Mouse (Mus musculus) intestine, embryonic 15.5 days (tissue): Measurements from ENCODE around the gene Efemp1. TPM values are rescaled to one million over a fixed set of nuclear protein-coding genes. Genes with fewer than 3 reads are reported as not detected.
A peak's percentile ranks its signal among the peaks of the same experiment; 100 is the strongest.

ENCODE experiments used
- ATAC-seq: fragments of 200-750 bp; cut with Nextera tagmentation; 2 replicates; pipeline ENCODE4 v1.8.0; 2017; ENCODE audit warnings: moderate TSS enrichment, moderate library complexity
- H3K27ac ChIP-seq: fragments of 300-500 bp; sonication (generic); 2 replicates; pipeline ENCODE4 v1.5.1; 2015; ENCODE audit warnings: mild to moderate bottlenecking, inconsistent platforms
- H3K27me3 ChIP-seq: fragments of 300-500 bp; sonication (generic); replicated peaks from 2 replicates; pipeline ENCODE4 v1.6.1; 2015; ENCODE audit warnings: inconsistent platforms
- H3K36me3 ChIP-seq: fragments of 300-500 bp; sonication (generic); 2 replicates; pipeline ENCODE4 v1.6.1; 2015; ENCODE audit warnings: inconsistent platforms
- H3K4me1 ChIP-seq: fragments of 300-500 bp; sonication (generic); replicated peaks from 2 replicates; pipeline ENCODE4 v1.6.1; 2015; ENCODE audit warnings: inconsistent platforms
- H3K4me2 ChIP-seq: fragments of 300-500 bp; sonication (generic); replicated peaks from 2 replicates; pipeline ENCODE4 v1.6.1; 2015; ENCODE audit warnings: mild to moderate bottlenecking, inconsistent platforms
- H3K4me3 ChIP-seq: fragments of 300-500 bp; sonication (generic); replicated peaks from 2 replicates; pipeline ENCODE4 v1.5.1; 2015; ENCODE audit warnings: inconsistent platforms
- H3K9ac ChIP-seq: fragments of 300-500 bp; sonication (generic); 2 replicates; pipeline ENCODE4 v1.6.1; 2015; ENCODE audit warnings: inconsistent platforms
- H3K9me3 ChIP-seq: fragments of 300-500 bp; sonication (generic); 2 replicates; pipeline ENCODE4 v1.6.1; 2016; ENCODE audit warnings: inconsistent platforms
- WGBS: fragments of 180-500 bp; shearing (Covaris S2); methylation state at CpG from one replicate; pipeline ENCODE4 v1.1.7; 2015; 5-methylcytosine and 5-hydroxymethylcytosine counted together
- polyA plus RNA-seq: library from polyadenylated mRNA; unstranded; fragments of >200 nt; fragmentation: Nextera tagmentation; extraction: Ambion mirVana; gene quantifications from 2 replicates; pipeline ENCODE4 v1.2.1, GENCODE M21; 2015

The Efemp1 gene
- polyA plus RNA-seq: 12.9 and 15.5 TPM in 2 replicates

DNA sequence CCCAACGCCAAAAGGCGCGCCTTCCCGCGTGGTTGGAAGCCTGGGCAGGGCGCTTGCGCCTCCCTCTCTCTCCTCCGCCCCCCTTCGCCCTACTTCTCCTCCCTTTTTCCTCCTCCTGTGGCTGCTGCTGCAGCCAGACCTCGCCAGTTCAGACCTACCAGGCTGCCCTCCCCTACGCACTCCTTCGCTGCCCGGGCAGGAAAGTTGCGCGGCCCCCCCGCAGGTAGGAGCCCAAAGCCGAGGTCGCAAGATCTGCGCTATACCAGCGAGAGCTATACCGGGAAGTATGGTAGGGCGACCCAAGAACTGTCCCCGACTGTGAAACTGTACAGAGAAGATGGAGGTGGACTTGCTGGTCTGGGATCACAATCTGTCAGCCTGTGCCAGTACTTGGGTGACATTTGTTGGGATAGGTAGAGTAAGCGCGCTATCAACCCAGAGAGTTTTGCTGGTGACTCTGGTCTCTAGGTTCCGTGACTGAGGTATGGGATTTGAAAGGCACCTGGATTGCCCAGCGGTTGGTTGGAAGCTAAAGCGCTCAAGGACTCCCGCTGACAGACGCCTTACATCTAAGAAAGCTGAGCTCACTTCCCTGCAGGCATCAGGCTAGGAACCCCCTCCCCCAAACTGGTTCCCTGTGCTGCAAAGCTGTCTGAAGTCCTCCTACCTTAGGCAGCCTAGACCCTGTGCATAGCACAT is at the start of gene Efemp1:
Gene Efemp1, plus strand, starts transcription at position 103 of the 699 bp plus-strand sequence.
- H3K4me2 ChIP-seq: peak within 1 kb of the TSS; percentile 95
- peak within 1 kb of the TSS; percentile 50 for H3K4me3 ChIP-seq
- H3K9ac ChIP-seq: peak within 1 kb of the TSS; percentile 32; the same call in 1 of the 2 replicates
- ATAC-seq: peak; percentile 91
- H3K27me3 ChIP-seq: peaks cover 12% of the 10 kb centered on the region
- WGBS: under 1% methylated on average over 30 of the region's 30 CpGs
- H3K36me3 ChIP-seq: no peaks in the 10 kb centered on the region
- no peaks in the 10 kb centered on the region for H3K9me3 ChIP-seq
- H3K4me1 ChIP-seq: peaks cover 4% of the 10 kb centered on the region; the same call in 1 of the 2 replicates
- no peak within 1 kb of the TSS for H3K27ac ChIP-seq

GRCm38 (mm10) chr11:28808685-28809084 is 44.3 kb upstream of the Efemp1 start:
- no peaks in the 10 kb centered on the region for H3K36me3 ChIP-seq
- no peak for ATAC-seq
- no peak overlapping the region for H3K27ac ChIP-seq
- H3K4me2 ChIP-seq: no peak overlapping the region
- 65% methylated on average over 3 of the region's 3 CpGs for whole genome bisulfite sequencing
- no peaks in the 10 kb centered on the region for H3K27me3 ChIP-seq
- H3K9ac ChIP-seq: no peak overlapping the region
- no peaks in the 10 kb centered on the region for H3K4me1 ChIP-seq
- H3K4me3 ChIP-seq: no peak overlapping the region
- H3K9me3 ChIP-seq: no peaks in the 10 kb centered on the region

DNA sequence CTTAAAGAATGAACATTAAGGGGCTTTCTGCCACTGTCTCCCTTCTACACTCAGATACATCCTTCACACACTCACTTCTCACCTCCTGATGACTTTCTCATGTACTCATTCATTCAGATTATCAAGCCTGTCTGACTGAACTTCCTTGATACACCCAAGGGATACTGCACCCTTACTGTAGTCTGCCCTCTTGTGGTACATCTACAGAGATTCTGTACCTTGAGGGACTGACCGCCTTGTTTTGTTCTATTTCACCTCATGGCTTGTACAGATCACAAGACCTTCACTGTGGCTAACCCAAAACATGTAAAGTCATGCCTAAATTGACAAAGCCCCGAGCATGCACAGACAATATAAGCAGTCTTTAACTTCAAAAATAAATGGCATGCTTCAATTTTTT is 41.1 kb upstream of the Efemp1 start:
- H3K9ac ChIP-seq: no peak overlapping the region
- H3K9me3 ChIP-seq: no peaks in the 10 kb centered on the region
- 77% methylated on average over 2 of the region's 2 CpGs for WGBS
- peak; percentile 58; the same call in 1 of the 2 replicates for ATAC-seq
- no peaks in the 10 kb centered on the region for H3K36me3 ChIP-seq
- no peak overlapping the region for H3K4me2 ChIP-seq
- H3K4me3 ChIP-seq: no peak overlapping the region
- no peaks in the 10 kb centered on the region for H3K27me3 ChIP-seq
- no peak overlapping the region for H3K27ac ChIP-seq
- no peaks in the 10 kb centered on the region for H3K4me1 ChIP-seq

DNA sequence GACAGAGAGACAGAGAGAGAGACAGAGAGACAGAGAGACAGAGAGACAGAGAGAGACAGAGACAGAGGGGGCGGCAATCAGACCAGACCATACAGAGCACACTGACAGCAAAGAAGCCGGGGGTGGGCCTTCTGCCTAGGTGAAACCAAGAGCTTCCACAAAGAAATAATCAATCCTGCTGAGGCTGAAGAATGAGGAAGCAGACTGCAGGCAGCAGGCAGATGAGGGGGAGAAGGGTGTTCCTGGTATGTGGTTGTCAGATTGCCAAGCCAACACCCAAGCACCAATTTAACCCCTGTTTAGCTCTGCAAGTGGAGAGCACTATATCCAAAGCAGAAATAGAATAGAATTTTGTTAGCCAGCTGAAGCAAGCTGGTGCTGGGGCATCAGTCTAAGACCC is 40.4 kb upstream of the Efemp1 start:
- H3K4me2 ChIP-seq: no peak overlapping the region
- no peak overlapping the region for H3K4me3 ChIP-seq
- H3K4me1 ChIP-seq: no peaks in the 10 kb centered on the region
- no peaks in the 10 kb centered on the region for H3K27me3 ChIP-seq
- no peaks in the 10 kb centered on the region for H3K36me3 ChIP-seq
- no peak overlapping the region for H3K9ac ChIP-seq
- peak; percentile 88 for ATAC-seq
- no peaks in the 10 kb centered on the region for H3K9me3 ChIP-seq
- no peak overlapping the region for H3K27ac ChIP-seq
- 23% methylated on average over 2 of the region's 2 CpGs for WGBS

DNA sequence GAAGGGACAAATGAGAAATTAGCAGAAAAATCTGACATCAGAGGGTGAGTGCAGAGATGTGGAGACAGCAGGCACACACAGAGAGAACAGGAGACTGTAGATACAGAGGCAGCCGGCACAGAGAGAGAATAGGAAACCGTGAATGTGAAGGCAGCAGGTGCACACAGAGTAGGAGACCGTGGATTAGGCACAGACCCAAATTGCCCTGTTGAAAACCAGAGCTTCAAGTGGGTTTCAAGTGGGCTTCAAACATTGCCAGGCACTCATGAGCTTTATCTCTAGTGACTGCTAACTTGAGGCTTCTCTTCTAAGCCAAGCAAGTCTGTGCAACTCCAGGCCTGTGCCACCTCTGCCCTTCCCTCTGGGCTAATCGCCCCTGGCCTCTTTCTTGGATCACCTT is 35.6 kb upstream of the Efemp1 start:
- Histone ChIP-seq H3K4me1 (no peaks in the 10 kb centered on the region), H3K9me3 (no peaks in the 10 kb centered on the region), H3K27ac (no peak overlapping the region), H3K36me3 (no peaks in the 10 kb centered on the region), H3K27me3 (no peaks in the 10 kb centered on the region), H3K9ac (no peak overlapping the region), H3K4me2 (no peak overlapping the region), H3K4me3 (no peak overlapping the region)
- WGBS: 83% methylated on average over 4 of the region's 4 CpGs
- no peak for ATAC-seq

DNA sequence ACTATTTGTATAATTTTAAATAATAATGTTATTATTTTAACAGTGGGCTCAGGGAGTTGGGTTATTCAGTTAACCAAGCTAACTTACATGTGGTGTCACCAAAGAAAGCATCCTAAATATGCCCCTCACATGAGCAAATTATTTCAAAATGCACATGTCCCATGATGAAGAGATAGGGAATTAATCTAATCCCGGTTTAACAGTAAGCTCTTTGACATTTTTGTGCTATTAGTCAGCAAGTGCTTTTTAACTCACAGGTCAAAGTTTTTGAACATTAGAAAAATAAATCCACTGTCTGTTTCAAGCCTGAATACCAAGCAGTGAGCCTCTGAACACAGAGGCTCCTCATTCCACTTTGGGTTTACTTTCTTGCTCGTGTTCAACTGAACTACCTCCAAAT is 26.1 kb upstream of the Efemp1 start:
- H3K9ac ChIP-seq: no peak overlapping the region
- no peaks in the 10 kb centered on the region for H3K27me3 ChIP-seq
- no peaks in the 10 kb centered on the region for H3K36me3 ChIP-seq
- H3K4me1 ChIP-seq: no peaks in the 10 kb centered on the region
- H3K27ac ChIP-seq: no peak overlapping the region
- no peaks in the 10 kb centered on the region for H3K9me3 ChIP-seq
- WGBS: 71% methylated on average over 2 of the region's 2 CpGs
- H3K4me2 ChIP-seq: no peak overlapping the region
- no peak overlapping the region for H3K4me3 ChIP-seq
- no peak for ATAC-seq

- 35% methylated on average over 3 of the region's 3 CpGs for WGBS
- H3K27ac ChIP-seq: no peak overlapping the region
These were observed 19.2 kb upstream of the Efemp1 start for GRCm38 (mm10) chr11:28833809-28834208.

DNA sequence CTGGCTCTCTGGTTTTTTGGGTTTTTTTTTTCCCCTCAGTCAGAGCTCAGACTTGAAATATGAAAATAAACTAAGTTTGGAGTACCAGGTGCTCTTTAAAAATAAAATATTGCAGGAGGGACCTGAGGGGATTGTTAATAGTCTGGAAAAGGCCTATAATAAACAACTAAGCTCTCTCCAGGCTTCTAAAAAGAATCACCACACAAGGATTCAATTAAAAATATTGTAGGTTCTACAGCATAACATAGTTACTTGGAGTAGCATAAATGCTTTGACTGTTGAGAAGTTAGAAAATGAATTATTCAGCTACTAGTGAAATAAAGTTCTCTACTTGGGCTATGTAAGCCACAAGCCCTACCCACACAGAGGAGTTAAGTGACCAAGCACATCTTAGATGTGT is 17.9 kb upstream of the Efemp1 start:
- Histone ChIP-seq H3K9ac (no peak overlapping the region), H3K36me3 (no peaks in the 10 kb centered on the region), H3K4me3 (no peak overlapping the region), H3K9me3 (no peaks in the 10 kb centered on the region), H3K27ac (no peak overlapping the region), H3K27me3 (no peaks in the 10 kb centered on the region), H3K4me1 (no peaks in the 10 kb centered on the region), H3K4me2 (no peak overlapping the region)
- ATAC-seq: no peak

More at GRCm38 (mm10) chr11:28833809-28834208, 19.2 kb upstream of the Efemp1 start:
- Histone ChIP-seq H3K9ac (no peak overlapping the region), H3K4me3 (no peak overlapping the region), H3K4me2 (no peak overlapping the region), H3K4me1 (no peaks in the 10 kb centered on the region), H3K9me3 (no peaks in the 10 kb centered on the region), H3K27me3 (no peaks in the 10 kb centered on the region), H3K36me3 (no peaks in the 10 kb centered on the region)
- ATAC-seq: no peak

- no peak overlapping the region for H3K9ac ChIP-seq
- ATAC-seq: no peak
- H3K4me1 ChIP-seq: peaks cover 4% of the 10 kb centered on the region; the same call in 1 of the 2 replicates
- H3K4me3 ChIP-seq: no peak overlapping the region
- no peaks in the 10 kb centered on the region for H3K36me3 ChIP-seq
- H3K27me3 ChIP-seq: peaks cover 12% of the 10 kb centered on the region
- no peaks in the 10 kb centered on the region for H3K9me3 ChIP-seq
- H3K4me2 ChIP-seq: no peak overlapping the region
- H3K27ac ChIP-seq: no peak overlapping the region
These were observed 3.2 kb upstream of the Efemp1 start for GRCm38 (mm10) chr11:28849841-28850240.

GRCm38 (mm10) chr11:28851645-28852044 is 1.4 kb upstream of the Efemp1 start:
- WGBS: 53% methylated on average over 4 of the region's 4 CpGs
- Histone ChIP-seq H3K36me3 (no peaks in the 10 kb centered on the region), H3K9ac (no peak overlapping the region), H3K4me2 (no peak overlapping the region), H3K27me3 (peaks cover 12% of the 10 kb centered on the region), H3K27ac (no peak overlapping the region), H3K4me3 (no peak overlapping the region), H3K9me3 (no peaks in the 10 kb centered on the region), H3K4me1 (peaks cover 4% of the 10 kb centered on the region; the same call in 1 of the 2 replicates)
- ATAC-seq: no peak

GRCm38 (mm10) chr11:28852361-28852919 is 564 bp upstream of the Efemp1 start:
- Histone ChIP-seq H3K27me3 (peaks cover 12% of the 10 kb centered on the region), H3K4me2 (peak overlapping the region; percentile 95), H3K9ac (no peak overlapping the region), H3K4me3 (peak overlapping the region; percentile 50; the same call in 1 of the 2 replicates), H3K36me3 (no peaks in the 10 kb centered on the region), H3K9me3 (no peaks in the 10 kb centered on the region), H3K4me1 (peaks cover 4% of the 10 kb centered on the region; the same call in 1 of the 2 replicates), H3K27ac (no peak overlapping the region)
- WGBS: 30% methylated on average over 6 of the region's 6 CpGs
- no peak for ATAC-seq

DNA sequence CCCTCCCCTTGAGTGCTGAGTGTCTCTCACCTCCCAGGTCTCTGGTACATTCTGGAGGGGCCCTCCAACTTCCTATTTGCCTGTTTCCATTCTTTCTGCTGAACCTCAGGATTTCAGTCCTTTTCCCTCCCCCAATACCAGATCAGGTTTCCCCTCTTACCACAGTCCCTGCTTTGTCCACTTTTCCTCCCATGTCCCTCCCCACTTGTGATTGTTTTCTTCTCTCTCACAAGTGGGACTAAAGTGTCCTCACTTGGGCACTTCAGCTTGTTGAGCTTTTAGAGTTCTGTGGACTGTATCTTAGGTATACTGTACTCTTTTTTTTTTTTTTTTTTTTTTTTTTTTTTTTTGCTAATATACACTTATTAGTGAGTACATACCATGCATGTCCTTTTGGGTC is 6.1 kb downstream of the Efemp1 start:
- Histone ChIP-seq H3K27ac (no peak overlapping the region), H3K27me3 (0 out of 2 replicates have a peak, but pooled peaks cover 1% of the 10 kb centered on the region)

GRCm38 (mm10) chr11:28869129-28869528 is 16.1 kb downstream of the Efemp1 start:
- Histone ChIP-seq H3K4me2 (no peak overlapping the region), H3K9ac (no peak overlapping the region), H3K9me3 (no peaks in the 10 kb centered on the region), H3K27ac (no peak overlapping the region), H3K27me3 (no peaks in the 10 kb centered on the region), H3K4me3 (no peak overlapping the region), H3K36me3 (no peaks in the 10 kb centered on the region), H3K4me1 (no peaks in the 10 kb centered on the region)
- 72% methylated on average over 2 of the region's 2 CpGs for WGBS
- no peak for ATAC-seq

More for the DNA sequence above, 6.1 kb downstream of the Efemp1 start:
- Histone ChIP-seq H3K36me3 (no peaks in the 10 kb centered on the region), H3K9me3 (no peaks in the 10 kb centered on the region), H3K9ac (no peak overlapping the region), H3K4me2 (no peak overlapping the region), H3K4me3 (no peak overlapping the region), H3K4me1 (no peaks in the 10 kb centered on the region)
- no peak for ATAC-seq
